Mouse (Mus musculus): Measurements from ENCODE around the gene F8a. TPM values are rescaled to one million over a fixed set of nuclear protein-coding genes. Genes with fewer than 3 reads are reported as not detected.
"Not testable (repeated sequence)": the region's sequence is repeated elsewhere in the genome, so short reads cannot be mapped to it uniquely, and the experiment has no call there.

The F8a gene
- total RNA-seq (2021) = 1 to 10 TPM; 7.1 to 7.2 TPM

GRCm38 (mm10) chrX:73227914-73228605, at the start of gene F8a:
TSS of gene F8a (plus strand) at chrX:73228291.
- DNase-seq = peak; percentile 79

- not testable (repeated sequence) for DNase-seq
Observed at GRCm38 (mm10) chrX:73191934-73192333, 36.2 kb upstream of the F8a start, which contains the start of gene Xlr3b. TSS of gene Xlr3b (plus strand) at chrX:73192207.

DNA sequence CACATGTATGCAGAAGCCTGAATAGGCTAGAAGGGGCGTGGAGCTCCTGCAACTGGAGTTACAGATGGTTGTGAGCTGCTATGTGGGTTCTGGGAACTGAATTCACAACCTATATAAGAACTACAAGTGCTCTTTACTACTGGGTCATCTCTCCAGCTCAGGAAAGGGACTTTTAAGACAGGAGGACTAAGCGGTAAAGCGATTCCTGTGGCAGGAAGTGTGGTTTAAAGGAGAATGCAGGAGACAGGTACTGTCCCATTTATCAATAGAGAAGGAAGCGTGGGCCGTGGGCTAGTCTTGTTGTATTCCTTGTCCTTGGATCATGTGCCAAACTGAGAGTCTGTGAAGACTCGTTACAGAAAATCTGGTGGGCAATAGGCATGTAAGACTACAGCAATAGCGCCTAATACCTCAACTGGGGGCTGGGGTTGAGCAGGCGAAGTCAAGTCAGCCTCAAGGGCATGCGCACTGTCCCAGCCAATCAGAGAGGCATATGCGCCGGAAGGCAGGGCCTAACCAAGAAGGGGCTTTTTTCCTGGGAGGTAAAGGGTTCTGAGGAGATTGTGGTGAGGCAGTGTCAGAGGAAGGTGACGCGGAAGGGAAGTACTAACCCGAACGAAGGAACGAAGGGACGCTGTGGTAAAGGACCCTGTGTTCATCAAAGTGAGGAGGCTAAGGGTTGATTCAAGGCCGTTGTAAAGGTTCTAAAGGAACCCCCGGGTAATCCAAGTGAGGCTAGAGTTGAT, 14.1 kb upstream of the F8a start, which contains the start of gene Xlr4b:
TSS of gene Xlr4b (plus strand) at position 515 of the 746 bp plus-strand sequence.
- not testable (repeated sequence) for DNase-seq

GRCm38 (mm10) chrX:73225365-73225764, 2.7 kb upstream of the F8a start:
- no peak for DNase-seq

DNA sequence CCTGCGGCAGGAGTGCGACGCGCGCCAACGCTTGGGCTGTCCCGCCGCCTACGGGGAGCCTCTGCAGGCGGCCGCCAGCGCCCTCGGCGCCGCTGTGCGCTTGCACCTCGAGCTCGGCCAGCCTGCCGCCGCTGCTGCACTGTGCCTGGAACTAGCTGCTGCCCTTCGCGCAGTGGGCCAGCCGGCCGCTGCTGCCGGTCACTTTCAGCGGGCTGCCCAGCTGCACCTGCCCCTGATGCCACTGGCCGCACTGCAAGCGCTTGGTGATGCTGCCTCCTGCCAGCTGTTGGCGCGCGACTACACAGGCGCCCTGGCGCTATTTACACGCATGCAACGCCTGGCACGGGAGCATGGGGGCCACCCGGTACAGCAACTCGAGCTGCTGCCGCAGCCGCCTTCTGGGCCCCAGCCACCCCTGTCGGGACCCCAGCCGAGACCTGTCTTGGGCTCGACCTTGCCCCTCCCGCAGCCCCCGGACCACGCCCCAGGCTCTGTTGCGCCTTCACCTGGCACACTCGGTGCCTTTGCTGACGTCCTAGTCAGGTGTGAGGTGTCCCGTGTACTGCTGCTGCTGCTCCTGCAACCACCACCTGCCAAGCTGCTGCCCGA, 619 bp downstream of the F8a start:
- DNase-seq = peak; percentile 56

GRCm38 (mm10) chrX:73229288-73229687, 1.2 kb downstream of the F8a start:
- DNase-seq = no peak

- not testable (repeated sequence) for DNase-seq
Observed at GRCm38 (mm10) chrX:73242821-73243325, 14.8 kb downstream of the F8a start, which contains the start of gene Xlr4c. TSS of gene Xlr4c (minus strand) at chrX:73243130.

DNA sequence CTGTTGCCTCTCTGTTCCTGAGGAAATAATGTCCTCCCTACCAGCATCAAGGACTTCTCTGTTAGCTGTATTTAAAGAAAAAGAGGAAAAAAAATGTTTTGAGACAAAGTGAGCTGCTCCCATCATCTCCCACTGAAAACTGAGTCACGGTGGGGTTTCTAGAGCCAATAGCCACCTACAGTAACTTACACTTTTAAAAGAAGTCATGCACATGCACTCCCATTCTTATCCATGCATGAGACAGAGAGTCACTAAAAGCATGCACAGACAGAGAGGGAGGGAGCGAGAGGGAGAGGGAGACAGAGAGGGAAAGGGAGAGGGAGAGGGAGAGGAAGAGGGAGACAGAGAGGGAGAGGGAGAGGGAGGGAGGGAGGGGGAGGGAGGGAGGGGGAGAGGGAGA, 34.3 kb downstream of the F8a start:
- DNase-seq = not testable (repeated sequence)

GRCm38 (mm10) chrX:73265270-73265669, 37.2 kb downstream of the F8a start, which contains the start of gene Xlr3c:
TSS of gene Xlr3c (minus strand) at chrX:73265390.
- DNase-seq = not testable (repeated sequence)

Other genes starting within 250 kb of the F8a start
- 1 to 10 TPM; 2.3 to 2.6 TPM for gene Zfp185, start 241.0 kb upstream of the F8a start, total RNA-seq (2021)
- under 1 TPM; 0.14 to 0.19 TPM for gene Pnma5, start 191.2 kb upstream of the F8a start, total RNA-seq (2021)
- not detected for gene Pnma3, start 163.5 kb upstream of the F8a start, total RNA-seq (2021)
- 1 to 10 TPM in 1 of 2 experiments, not detected in 1; 1.0 TPM for gene Xlr4a, start 145.8 kb upstream of the F8a start, total RNA-seq (2021)
- under 1 TPM; 0.60 to 0.72 TPM for gene Xlr3a, start 131.2 kb upstream of the F8a start, total RNA-seq (2021)
- not detected for gene Gm14685, start 111.2 kb upstream of the F8a start, total RNA-seq (2021)
- not detected for gene Xlr5b, start 79.5 kb upstream of the F8a start, total RNA-seq (2021)
- gene DXBay18, start 78.8 kb upstream of the F8a start, total RNA-seq (2021) = not detected
- gene Spin2d, start 51.3 kb upstream of the F8a start, total RNA-seq (2021) = not detected
- gene Xlr3b, start 36.1 kb upstream of the F8a start, total RNA-seq (2021) = 1 to 10 TPM in 1 of 2 experiments, under 1 TPM in 1; 0.92 to 6.2 TPM
- gene Xlr4b, start 14.0 kb upstream of the F8a start, total RNA-seq (2021) = 1 to 10 TPM in 1 of 2 experiments, under 1 TPM in 1; 0.20 to 1.3 TPM
- gene Xlr4c, start 14.8 kb downstream of the F8a start, total RNA-seq (2021) = not detected
- gene Xlr3c, start 37.1 kb downstream of the F8a start, total RNA-seq (2021) = not detected
- gene Xlr5a, start 64.7 kb downstream of the F8a start, total RNA-seq (2021) = not detected
- not detected for gene Xlr5c, start 64.7 kb downstream of the F8a start, total RNA-seq (2021)
- not detected for gene Gm45015, start 108.5 kb downstream of the F8a start, total RNA-seq (2021)
- 10 to 100 TPM; 12.2 to 12.3 TPM for gene Zfp275, start 114.3 kb downstream of the F8a start, total RNA-seq (2021)
- gene Gm18336, start 170.4 kb downstream of the F8a start, total RNA-seq (2021) = not detected
- not detected for gene Zfp92, start 182.8 kb downstream of the F8a start, total RNA-seq (2021)
- not detected for gene Trex2, start 207.1 kb downstream of the F8a start, total RNA-seq (2021)
- gene Haus7, start 230.8 kb downstream of the F8a start, total RNA-seq (2021) = 10 to 100 TPM; 27.4 to 27.7 TPM